Mouse (Mus musculus) testis, postnatal 10 days (tissue): ENCODE measurements around the gene Endog.
"Not testable (repeated sequence)": the region's sequence is repeated elsewhere in the genome, so short reads cannot be mapped to it uniquely, and the experiment has no call there.

Experiments used
- DNase-seq: peaks from one replicate; pipeline ENCODE4 v3.0.0; 2021; ENCODE audit warnings: low spot score

Gene Endog

DNA sequence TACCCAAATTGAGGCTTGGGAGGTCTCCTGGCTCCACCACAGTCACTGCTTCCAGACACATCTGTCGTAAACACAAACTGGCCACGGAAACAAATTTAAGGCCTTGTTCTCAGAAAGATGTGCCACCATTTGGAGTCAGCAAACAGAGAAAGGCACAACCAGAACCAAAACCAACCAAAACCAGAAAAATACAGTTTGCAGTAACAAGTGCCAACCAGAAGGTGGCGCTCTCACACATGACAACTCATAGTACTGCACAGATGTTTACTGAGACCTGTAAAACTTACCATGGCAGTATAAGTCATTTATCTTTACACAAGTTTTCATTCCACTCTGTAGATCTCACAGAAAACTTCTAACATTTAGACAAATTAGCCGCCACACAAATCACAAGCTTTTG is 4.6 kb upstream of the Endog start:
- no peak for DNase-seq

DNA sequence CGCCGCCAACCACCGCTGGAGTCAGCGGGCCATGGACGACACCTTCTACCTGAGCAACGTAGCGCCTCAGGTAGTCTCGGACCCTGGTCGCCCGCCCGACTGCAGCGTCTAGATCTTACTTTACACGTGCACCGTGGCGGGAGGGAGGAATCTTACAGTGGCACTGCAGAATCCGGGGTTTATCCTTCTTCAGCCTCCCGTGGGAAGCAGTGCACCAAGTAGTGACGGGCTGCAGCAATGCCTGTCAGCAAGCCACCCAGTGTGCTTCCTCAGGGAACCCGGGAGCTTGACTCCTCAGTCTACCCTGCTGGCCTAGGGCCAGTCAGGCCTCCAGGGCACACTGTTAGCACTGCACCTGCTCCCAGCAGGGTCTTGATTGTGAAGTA is 697 bp downstream of the Endog start:
- DNase-seq: no peak

DNA sequence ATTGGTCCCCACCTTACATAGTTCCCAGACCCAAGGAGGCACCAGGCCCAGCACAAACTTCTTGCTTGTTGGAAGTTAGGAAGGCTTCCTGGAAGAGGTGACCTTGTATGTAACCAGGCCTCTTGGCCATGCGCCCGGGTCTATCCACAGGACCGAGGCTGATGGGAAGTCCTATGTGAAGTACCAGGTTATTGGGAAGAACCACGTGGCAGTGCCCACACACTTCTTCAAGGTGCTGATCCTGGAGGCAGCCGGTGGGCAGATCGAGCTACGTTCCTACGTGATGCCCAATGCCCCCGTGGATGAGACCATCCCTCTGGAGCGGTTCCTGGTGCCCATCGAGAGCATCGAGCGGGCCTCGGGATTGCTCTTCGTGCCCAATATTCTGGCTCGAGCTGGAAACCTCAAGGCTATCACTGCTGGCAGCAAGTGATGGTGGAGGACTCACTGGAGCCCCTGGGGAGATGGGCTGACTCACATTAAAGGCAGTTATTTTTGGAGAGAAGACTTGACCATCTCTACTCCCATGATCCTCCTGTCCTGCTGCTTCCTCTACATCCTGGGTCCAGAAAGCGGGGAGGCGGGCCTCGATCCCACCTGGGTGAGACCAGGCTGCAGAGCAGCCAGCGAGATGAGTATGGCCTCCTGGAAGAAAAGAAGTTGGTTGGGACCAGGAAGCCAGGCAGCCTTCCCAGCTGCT is 2.4 kb downstream of the Endog start:
- DNase-seq: no peak

DNA sequence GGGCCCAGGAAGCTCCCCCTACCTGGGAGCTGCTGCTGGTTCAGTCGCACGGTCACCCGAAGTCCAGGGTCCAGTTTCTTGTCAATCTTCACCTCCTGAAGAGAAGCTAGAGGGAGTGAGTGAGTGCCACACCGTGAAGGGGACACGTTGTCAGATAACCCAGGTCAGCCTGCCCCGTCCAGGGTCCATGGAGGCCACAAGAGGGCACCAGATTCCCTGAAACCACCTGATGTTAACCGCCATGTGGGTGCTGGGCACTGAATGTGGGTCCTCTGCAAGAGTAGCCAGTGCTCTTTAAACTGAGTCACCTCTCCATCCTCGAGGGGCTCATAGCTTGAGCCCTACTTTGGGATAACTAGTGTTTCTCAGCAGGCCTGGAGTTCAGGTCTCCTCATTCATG is 4.6 kb downstream of the Endog start:
- no peak for DNase-seq

DNA sequence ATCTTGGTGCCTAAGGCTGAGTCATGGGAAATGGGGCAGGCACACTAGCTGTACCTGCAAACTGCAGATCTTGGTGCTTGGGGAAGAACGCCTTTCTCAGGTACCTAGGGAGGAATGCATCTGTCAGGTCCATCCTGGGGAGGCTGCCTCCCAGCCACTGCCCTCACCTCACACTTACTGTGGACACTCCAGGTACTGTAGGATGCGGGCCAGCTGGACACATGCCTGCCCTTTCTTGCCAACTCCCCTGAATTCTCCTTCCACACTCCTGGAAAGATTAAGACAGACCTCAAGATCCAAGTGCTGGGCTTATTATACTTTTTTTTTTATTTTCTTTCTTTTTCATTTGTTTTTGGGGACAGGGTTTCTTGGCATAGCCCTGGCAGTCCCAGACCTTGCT is 5.3 kb downstream of the Endog start:
- no peak for DNase-seq

DNA sequence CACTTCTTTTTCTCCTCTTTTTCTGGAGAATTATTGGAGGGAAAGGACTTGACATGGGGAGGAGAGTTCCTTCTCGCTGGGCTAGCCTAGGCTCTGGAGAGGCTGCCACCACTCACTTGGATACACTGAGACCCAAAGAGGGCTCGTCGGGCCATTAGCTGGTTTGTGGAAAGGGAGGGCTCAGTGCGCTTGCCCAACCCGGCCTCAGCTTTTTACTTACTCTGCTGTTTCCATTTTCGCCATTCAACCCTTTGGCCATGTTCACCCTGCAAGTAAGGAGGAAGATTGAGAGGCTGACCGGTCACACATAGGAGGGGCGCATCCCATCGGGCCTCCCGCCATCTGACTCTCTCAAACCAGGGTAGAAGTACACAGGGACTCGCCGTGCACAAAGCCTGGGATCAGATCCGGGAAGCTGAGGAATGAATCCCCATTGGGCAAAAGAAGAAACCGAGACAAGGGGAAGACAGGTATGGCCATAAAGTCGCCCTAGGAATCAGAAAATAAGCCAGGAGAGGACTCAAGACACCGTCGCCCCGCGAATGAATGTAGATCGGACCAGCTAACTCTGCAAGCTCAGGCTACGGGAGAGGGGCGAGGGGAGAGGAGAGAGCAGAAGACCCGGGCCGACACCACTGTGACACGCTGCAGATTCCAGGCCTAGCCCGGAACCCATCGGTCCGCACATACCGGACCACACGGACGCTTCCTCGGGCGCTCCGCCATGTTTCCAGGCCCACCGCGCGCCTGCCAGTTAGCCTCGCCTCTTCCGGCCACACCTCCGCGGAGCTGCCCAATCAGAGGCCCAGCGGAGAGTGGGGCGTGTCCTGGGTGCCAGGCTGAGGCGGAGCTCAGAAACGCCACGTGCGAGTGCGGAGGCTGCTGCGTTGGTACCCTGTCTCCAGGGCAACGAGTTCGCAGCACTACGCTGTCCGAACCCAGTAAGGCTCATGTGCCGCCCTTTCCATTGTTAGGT is 6.7 kb downstream of the Endog start, which contains the start of gene Spout1:
TSS of gene Spout1 (minus strand) at position 760 of the 976 bp plus-strand sequence.
- DNase-seq: peak; percentile 98

DNA sequence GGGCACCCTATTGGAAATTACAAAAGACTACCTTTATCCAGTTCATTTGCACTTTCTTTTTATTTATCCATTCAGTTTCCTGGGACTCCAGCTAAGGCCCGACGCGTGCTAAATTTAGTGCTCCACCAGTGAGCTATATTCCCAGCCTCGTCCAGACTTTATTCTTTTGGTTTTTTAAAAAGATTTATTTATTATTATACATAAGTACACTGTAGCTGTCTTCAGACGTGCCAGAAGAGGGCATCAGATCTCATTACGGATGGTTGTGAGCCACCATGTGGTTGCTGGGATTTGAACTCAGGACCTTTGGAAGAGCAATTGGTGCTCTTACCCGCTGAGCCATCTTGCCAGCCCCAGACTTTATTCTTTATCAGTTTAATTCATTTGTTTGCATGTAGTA is 7.4 kb downstream of the Endog start:
- not testable (repeated sequence) for DNase-seq

DNA sequence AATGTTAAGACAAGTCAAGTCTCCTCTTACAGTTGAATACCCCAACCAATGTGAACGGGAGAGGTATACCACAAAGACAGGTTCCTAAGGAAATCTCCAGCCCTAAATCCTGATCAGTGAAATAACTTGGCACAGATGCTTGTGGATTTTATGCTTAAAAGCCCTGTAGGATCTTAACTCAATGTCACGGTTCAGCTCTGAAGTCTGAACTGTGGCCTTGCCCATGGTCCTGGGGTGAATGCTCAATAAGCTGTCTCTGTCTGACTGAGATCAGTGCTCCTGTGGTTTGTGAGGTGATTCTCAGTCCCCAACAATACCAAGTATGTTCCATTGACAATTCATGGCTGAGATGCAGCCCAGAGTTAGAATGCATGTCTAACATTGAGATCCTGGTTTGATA is 11.1 kb downstream of the Endog start:
- DNase-seq: no peak

DNA sequence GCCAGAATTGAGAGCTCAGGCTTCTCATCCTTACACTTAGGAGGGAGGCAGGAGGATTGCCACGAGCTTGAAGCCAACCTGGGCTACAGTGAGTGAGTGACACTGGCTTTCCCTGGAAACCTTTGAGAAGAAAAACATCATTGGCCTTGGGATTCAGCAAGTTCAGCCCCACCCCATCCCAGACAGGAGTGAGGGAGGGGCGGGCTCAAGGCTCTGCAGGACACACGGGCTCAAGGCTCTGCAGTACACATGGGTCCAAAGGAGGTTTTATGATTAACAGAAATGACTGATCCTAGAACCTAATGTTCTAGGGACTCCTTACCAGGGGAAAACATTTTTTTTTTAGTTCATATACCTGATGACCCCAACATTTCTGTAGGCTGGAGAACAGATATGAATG is 12.4 kb downstream of the Endog start:
- DNase-seq: no peak

DNA sequence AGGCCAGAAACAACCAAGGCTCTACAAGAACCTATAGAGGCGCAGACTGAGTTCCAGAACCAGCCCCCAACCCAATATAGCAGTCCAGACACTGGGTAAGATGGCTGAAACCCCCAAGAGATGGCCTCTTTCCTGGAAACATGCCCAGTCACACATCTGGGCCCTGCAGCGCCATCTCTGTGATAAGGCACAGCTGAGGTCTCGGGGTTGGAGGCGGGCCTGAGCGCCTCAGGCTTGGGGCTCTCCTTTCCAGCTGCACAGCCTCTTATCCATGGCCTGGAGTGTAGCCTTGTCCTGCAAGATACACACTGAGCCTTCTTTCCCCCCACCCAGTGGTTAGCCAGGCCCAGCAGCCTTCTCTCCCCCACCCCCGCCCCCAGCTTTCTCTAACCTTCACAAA is 14.0 kb downstream of the Endog start:
- no peak for DNase-seq

DNA sequence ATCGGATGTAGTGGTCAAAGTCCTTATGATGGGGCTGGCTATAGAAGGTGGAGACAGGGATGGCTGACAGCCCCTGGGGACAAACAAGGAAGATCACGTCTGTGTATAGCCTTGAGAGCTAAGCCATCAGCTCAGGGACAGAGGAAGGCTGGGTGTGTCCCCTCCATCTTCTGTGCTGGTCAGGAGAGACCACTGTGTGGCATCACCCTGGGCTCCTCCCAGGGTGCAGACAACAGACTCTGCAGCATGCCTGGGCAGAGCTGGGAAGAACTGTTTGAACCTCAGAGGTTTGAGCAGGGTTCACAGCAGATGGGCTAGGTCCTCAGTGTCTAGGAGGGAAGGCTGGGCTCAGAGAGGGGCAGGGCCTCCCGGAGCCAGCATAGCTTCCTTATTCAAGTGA is 14.4 kb downstream of the Endog start:
- no peak for DNase-seq

DNA sequence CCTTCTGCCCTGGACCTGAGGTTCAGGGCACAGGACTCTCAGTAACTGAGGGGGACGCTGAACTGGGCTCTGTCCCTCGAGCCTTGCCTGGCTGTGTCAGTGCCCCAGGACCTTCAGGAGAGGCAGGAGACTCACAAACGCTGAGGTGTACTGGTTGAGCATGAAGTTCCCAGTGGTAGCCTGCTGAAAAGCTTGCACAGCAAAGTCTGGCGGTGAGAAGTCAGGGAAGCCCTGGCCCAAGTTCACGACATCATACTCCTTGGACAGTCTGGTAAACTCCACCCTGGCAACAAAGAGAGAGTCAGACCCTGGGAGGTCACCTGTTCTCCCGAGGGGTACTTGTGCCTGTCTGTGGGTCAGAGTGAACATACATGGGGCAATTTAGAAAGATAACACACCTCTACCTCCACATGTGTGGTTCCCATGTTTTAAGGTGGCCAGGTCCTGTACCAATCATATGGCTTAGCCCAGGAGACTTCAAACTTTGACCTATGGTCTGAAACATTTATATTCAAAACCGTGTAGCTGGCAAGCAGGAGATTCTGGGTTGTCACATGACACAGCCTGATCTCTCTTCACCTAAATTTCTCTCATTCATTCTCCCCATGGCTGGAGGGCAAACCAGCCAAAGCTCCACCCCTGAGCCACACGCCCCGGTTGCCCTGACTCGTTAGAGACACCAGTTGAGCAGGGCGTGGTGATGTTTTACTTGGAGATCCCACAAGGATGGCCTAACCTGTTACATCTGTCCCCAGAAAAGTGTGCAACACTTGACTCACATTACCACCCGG is 20.7 kb downstream of the Endog start:
- DNase-seq: no peak

DNA sequence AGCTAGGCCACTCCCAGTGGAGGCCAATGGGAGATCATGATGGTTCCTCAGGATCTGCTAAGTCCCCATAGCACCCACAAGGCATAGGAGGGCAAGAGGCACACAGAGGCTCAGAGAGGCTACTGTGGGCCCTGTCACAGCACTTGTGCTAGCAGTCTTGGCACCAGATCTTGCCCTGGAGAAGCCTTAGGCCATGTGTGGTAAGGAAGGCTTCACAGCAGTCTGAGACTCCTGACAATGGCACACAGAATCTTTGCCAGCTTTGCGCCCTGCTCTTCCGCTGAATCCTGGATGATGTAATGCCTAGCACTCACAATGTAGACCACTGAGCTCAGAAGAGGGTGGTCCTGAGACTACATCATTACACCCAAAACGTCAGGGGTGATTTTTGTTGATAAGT is 23.4 kb downstream of the Endog start:
- DNase-seq: no peak

DNA sequence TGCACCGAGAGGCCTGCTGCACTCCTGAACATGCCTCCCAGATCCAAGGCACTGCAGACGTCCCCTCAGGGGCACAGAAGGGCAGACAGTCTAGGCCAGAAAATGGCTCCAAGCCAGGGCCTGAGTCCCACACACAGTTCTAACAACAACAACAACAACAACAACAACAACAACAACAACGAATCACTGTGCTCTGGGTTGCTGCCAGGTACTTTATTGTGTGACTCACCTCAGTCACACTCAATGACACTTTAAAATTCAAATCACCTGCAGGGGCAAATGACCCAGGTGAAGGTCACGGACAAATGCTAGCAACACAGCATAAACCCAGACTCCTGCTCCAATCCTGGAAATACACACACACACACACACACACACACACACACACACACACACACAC is 26.7 kb downstream of the Endog start:
- DNase-seq: no peak

DNA sequence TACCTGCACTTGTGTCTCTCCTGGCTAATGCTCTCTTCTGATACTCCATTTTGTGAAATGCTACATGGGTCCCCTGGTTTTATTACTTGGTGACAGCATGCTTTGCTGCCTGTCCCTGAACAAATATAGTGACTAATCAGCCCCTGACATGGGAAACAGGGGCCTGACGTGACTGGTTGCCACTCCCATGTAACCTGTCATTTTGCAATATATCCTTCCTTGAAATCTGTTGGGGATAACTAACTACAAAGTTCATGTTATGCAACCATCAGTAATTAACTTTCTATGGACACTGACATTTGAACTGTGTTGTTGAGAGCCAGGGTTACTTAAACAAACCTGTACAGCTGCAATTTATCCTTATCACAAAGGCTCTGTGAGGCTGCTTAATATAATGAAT is 28.7 kb downstream of the Endog start:
- DNase-seq: no peak

DNA sequence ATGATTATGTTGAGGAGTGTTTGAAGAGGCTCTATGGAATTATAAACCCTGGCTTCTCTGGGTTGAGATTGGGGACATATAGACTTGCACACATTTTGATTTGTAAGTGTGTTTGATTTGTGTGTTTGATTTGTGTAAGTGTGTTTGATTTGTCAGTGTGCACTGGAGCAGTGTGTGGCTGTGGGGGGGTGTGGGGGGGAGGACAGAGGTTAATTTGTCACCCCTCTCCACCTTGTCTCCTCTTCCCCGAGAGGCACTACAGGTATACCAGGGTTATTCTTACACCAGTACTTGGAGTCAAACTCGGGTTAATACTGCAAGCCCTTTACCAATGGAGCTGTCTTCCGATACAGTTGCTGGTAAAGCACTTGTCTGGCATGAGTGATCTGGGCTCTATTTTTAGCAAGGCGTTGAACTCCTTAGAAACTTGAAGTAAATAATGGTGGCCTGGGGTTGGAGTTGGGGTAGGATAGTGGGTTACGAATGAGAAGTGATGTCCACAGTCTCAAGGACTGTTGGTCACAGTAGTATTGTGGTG is 29.2 kb downstream of the Endog start:
- no peak for DNase-seq

DNA sequence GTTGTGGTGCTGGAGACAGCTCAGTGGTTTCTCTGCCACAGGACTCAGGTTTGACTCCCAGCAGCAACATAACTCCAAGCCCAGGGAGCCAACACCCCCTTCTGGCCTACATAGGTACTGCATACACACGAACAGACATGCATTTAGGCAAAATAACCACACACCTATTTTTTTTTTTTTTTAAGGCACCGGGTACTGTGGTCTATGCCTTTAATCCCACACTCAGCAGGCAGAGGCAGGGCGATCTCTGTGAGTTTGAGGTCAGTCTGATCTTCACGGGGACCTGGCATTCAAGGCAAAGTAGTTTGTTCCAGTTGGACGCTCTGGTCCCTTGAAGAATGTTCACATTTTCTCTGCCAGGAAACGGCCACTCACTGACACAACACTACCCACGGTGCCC is 32.1 kb downstream of the Endog start:
- no peak for DNase-seq

DNA sequence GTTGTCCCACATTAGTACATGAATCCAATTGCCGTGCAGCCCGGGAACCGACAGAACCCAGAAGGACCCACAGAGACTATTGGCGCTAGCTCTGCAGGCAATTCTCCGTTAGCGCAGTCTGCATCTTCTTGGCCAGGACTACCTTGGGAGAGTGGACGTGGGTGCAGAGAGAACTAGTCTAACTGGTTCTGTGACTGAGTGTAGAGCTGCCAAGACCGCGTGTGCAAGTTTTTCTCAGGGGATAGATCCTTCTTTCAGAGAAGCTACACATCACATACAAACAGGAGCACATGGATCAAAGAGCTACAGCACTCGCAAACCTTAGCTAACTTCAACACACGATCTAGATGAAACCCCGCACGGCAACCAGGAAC is 33.9 kb downstream of the Endog start:
- DNase-seq: no peak

DNA sequence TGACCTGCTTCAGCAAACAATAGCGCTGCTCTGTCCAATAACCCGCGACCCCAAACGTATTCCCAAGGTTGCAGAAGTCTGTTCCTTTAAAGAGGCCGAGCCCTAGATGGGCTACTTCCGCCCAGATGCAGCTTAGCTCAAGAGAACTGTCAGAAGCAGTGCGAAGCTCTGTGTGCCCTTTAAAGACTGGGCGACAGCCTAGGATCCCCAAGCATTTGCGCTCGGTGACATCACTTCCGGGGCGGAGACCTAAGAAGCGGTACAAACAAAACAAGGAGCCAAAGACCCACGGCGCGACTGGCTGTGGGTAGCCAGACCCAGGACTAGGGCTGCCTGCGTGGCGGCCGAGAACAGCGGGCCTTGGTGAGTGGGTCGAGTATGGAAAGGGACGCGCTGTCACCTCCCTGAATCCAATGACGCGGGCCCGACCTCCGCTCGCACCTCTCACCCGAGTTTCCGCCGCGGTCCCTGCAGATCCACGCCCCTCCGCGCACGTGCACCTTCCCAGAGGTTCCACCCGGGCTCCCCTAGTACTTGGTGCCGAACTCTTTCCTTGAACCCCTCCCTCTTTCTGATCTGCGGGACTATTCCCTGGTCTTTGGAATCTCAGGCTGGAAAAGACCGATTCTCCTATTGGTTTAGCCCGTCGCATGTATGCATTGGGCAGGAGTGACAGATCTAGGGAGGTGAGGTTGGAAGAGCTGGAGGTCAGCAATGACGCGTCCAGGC is 34.5 kb downstream of the Endog start, which contains the start of gene Kyat1:
TSS of gene Kyat1 (minus strand) at position 219 of the 729 bp plus-strand sequence.
- peak; percentile 92 for DNase-seq

DNA sequence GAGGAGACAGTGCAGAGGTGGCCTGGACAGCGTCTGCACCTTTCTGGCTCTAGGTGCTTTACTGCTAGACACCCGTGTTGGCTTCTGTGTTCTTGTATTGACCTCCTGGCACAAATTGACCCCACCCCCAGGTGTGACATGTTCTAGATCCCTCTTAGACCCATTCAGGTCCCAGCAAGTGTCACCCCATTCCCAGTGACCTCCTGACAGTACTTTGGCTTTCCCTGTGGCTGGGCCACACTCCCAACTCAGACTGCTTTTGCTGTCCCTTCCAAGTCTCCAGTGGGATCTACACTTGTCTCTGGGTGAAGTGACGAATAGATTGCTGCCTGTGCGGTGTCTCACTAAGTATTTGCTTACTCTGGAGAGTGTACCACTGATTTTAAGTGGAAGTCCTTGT is 36.1 kb downstream of the Endog start:
- DNase-seq: no peak

DNA sequence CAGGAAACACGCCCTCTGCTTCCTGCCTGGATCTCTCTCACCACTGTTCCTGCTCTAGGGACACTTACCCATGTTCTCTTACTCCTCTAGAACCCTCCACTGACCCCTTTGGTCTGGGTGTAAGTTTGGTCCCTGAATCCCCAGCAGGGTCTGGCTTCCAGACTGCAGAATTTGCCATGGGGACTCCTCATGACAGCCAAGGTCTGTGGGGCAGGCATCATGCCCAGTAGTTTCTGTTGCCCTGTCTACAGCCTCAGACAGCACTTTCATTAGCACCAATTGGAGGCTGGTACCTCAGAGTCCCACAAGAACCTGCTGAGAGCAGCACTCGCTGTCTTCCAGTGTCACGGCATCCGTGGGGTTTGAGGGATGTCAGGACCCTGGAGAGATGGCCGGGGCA is 36.6 kb downstream of the Endog start:
- DNase-seq: no peak
